Mouse (Mus musculus) macrophage (primary cell): Measurements from ENCODE around the gene Stim2. TPM values are rescaled to one million over a fixed set of nuclear protein-coding genes. Genes with fewer than 3 reads are reported as not detected.

Source experiments
- H3K27ac ChIP-seq: fragments of 350-480 bp; formaldehyde crosslinking; 2 replicates; pipeline ENCODE4 v1.9.0; 2021
- H3K36me3 ChIP-seq: fragments of 350-480 bp; formaldehyde crosslinking; 2 replicates; pipeline ENCODE4 v1.9.0; 2021; ENCODE audit errors: inconsistent target
- H3K4me3 ChIP-seq: fragments of 350-480 bp; formaldehyde crosslinking; 2 replicates; pipeline ENCODE4 v1.9.0; 2021; ENCODE audit errors: inconsistent target
- H3K79me2 ChIP-seq: fragments of 350-480 bp; formaldehyde crosslinking; 2 replicates; pipeline ENCODE4 v1.9.0; 2021; ENCODE audit errors: inconsistent target
- WGBS: methylation state at CpG from one replicate; pipeline ENCODE4 v1.1.7; 2026; ENCODE audit warnings: inconsistent platforms; ENCODE audit not compliant: missing documents; 5-methylcytosine and 5-hydroxymethylcytosine counted together
- polyA plus RNA-seq: library from polyadenylated mRNA; stranded (reverse); fragments of 250-400 nt; gene quantifications from 3 replicates; pipeline ENCODE4 v1.2.4, GENCODE M21; 2018; ENCODE audit warnings: inconsistent platforms

Stim2 gene
- polyA plus RNA-seq, 1 experiment from 2014 or later, result 15.3 TPM

DNA sequence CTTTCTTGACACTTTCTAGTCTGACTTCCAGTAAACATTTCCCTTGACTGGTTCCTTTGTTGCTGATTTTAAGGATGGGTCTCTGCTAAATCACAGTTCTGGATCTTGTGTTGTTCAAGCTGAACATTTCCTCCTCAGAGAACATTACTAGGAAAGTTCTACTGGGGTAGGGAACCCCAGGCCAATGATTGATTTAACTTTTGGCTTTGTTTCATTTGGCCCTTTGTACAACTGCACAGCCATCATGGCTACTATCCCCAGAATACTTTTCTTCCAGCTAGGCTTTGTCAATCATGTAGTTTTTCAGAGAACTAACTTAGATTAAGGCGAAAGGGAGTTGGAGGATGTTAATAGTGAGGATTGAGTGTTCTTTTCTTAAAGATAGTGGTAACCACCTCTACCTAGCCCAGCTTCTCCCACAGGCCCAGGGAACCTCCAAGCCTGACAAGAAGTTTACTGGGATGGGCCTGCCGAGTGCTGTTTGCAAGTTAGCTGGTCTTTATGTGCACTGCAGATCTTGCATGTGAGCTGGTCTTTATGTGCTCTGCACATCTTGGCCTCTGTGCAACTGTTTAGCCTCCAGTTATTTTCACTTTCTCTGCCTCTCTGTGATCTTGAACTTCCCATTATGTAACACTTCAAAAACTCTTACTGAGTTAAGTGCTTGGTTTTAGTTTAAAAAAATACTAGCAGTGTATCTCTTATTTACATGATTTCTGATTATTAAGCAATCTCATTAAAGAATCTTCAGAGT, 7.0 kb downstream of the Stim2 start:
- H3K27ac ChIP-seq, result no peak overlapping the region
- H3K36me3 ChIP-seq, result no peaks in the 10 kb centered on the region
- no peak overlapping the region for H3K4me3 ChIP-seq
- peaks cover 100% of the 10 kb centered on the region for H3K79me2 ChIP-seq
- WGBS, result 89% methylated on average over 2 of the region's 2 CpGs

DNA sequence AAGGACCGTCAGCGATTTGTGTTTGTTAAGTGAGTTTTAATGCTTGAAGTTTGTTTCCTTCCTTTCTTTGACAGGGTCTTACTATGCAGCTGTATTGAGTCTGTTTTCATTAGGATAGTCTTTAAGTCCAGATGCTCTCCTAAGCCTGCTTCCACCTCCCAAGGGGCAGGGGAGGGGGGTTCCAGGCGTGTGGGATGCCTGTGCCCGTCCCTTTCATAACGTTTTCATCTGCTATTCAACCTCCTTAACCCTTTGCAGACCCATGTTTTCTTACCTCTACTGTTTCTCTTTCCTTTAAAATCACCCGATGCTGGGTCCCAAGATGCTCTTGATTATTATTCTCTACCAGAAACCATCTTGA, 7.5 kb downstream of the Stim2 start:
- no peak overlapping the region for H3K27ac ChIP-seq
- no peak overlapping the region for H3K4me3 ChIP-seq
- 61% methylated on average over 6 of the region's 6 CpGs for WGBS
- H3K36me3 ChIP-seq, result no peaks in the 10 kb centered on the region
- peaks cover 100% of the 10 kb centered on the region for H3K79me2 ChIP-seq

DNA sequence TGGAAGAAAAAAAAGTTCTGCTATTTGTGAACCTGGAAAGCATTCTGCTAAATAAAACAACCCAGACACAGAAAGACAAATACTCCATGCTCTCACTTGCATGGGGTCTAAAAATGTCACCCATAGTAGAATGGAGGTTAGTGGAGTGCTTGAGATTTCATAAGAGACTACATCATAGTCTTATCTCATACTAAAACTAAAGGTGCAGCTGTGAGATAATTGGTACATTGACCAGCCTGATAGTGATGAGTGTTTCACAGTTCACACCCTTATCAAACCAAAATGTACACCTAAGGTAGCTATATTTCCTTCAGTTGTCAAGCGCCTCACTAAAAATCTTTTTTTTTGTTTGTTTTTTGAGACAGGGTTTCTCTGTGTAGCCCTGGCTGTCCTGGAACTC, 8.5 kb downstream of the Stim2 start:
- Histone ChIP-seq H3K36me3 (no peaks in the 10 kb centered on the region), H3K4me3 (no peak overlapping the region), H3K27ac (no peak overlapping the region), H3K79me2 (peaks cover 100% of the 10 kb centered on the region)
- 100% methylated on average over 1 of the region's 1 CpGs for WGBS

DNA sequence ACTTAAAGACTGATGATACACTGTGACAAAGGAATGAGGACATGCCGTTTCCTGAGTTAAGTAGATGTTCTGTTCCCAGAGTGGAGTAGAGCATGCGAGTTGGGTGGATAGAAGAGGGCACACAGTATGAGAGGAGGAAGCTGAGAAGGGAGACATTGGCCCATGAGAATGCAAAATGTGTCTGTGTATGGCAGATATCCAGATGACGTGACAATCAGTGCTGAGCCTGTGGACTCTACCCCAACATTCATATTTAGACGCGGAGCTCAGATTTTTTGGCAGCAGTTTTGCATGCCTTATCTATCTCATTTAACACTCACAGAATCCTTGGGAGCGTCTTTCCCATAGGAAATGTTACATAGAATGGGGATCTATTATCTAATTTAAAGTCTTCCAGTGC, 9.3 kb downstream of the Stim2 start:
- no peaks in the 10 kb centered on the region for H3K36me3 ChIP-seq
- H3K4me3 ChIP-seq, result no peak overlapping the region
- H3K79me2 ChIP-seq, result peaks cover 100% of the 10 kb centered on the region
- H3K27ac ChIP-seq, result no peak overlapping the region
- 97% methylated on average over 6 of the region's 6 CpGs for WGBS

DNA sequence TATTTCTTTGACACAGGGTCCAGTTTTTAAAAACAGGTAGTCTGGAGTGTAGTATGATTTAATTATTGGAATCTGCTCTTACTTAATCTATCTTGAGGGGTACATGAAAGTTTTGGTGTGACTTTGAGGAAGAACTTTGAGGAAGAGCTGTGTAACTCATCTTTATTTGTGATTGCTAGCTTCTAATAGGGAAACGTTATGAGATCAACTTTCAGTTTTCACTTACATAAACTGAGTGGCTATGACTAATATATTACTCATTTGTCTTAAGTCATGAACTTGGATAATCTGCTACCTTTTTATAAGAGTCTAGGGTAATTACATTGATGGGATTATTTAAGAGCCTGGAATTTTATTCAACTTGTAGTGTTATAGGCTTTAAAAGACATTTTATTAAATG, 15.0 kb downstream of the Stim2 start:
- H3K4me3 ChIP-seq, result no peak overlapping the region
- 0% methylated on average over 1 of the region's 1 CpGs for WGBS
- H3K36me3 ChIP-seq, result no peaks in the 10 kb centered on the region
- no peak overlapping the region; the same call in 1 of the 2 replicates for H3K27ac ChIP-seq
- peaks cover 94% of the 10 kb centered on the region for H3K79me2 ChIP-seq

DNA sequence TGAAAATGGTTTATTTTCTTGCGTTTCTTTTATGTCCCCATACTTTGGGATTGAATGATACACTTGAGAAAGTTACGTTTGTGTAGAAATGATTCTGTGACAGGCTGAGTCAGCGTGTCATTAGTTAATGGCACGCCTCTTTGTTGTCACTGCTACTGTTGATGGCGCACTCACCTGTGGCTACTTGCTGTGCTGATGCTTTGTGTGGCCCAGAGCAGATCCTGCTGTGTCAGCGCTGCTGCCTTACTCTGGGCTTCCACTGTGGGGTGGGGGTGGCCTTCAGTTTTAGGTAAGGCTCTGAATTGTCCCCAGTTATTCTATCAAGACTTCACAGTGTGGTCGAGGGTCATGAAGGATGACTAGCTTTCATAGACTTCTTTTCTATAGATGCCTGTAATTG, 18.8 kb downstream of the Stim2 start:
- H3K36me3 ChIP-seq, result no peaks in the 10 kb centered on the region
- H3K4me3 ChIP-seq, result no peak overlapping the region
- WGBS, result 94% methylated on average over 7 of the region's 7 CpGs
- H3K79me2 ChIP-seq, result peaks cover 86% of the 10 kb centered on the region
- no peak overlapping the region for H3K27ac ChIP-seq

DNA sequence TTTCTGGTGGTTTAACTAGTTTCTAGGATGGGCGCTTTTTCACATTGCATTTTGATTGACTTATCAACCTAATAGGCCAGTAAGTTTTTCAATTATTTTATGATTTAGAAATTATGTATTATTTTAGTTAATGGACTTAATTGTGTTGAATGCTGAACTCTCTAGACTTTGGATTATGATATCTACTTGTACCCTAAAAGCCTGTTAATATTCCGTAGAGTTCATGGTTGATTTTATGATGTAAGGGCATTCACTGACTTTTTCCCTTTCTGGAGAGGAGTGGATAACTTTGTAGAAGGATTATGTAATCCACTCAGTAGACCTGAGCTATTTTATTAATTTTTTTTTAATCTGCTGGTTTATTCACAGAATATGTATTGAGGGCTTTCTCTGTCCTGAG, 20.6 kb downstream of the Stim2 start:
- 100% methylated on average over 2 of the region's 2 CpGs for WGBS
- Histone ChIP-seq H3K4me3 (no peak overlapping the region), H3K27ac (no peak overlapping the region), H3K79me2 (peaks cover 90% of the 10 kb centered on the region), H3K36me3 (no peaks in the 10 kb centered on the region)

DNA sequence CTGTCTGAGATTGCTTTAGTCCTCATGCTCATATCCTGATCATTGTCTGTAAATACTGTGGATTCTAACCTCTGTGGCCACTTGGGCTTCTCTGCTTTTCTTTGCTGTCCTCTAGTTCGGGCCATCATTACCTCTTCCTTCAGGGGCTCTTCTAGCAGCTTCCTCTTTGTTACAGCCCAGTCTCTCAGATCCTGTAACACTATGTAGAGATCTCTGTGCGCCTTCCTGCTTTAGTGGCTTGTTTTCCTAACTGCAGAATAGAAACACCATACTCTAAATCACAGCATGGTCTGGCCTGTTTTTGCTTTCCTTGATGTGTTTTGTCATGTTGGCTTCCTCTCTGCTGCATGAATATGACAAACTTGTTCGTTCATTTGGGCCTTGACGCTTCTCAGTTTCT, 21.2 kb downstream of the Stim2 start:
- H3K27ac ChIP-seq, result no peak overlapping the region
- H3K79me2 ChIP-seq, result peaks cover 83% of the 10 kb centered on the region
- H3K4me3 ChIP-seq, result no peak overlapping the region
- no peaks in the 10 kb centered on the region for H3K36me3 ChIP-seq
- 38% methylated on average over 4 of the region's 4 CpGs for WGBS

DNA sequence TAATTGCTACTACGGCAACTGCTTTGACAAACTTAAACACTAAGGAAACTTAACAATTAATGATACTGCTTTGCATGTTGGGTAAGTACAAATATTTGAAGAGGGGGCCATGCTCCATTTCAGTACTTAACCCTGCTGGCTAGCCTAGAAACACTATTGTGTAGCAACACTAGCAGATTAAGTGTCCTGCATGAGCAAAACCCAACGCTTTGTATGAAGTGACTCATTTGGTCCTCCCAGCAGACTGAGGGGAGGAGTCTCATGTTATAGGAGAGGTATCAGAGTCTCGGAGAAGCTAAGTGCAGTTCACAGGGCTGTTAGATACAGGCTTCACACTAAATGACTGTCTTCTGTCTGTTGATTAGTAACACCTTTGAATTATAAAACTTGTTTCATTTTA, 26.3 kb downstream of the Stim2 start:
- no peak overlapping the region for H3K4me3 ChIP-seq
- H3K36me3 ChIP-seq, result no peaks in the 10 kb centered on the region
- H3K27ac ChIP-seq, result peak overlapping the region; percentile 29; the same call in 1 of the 2 replicates
- whole genome bisulfite sequencing, result 63% methylated on average over 3 of the region's 3 CpGs
- H3K79me2 ChIP-seq, result peaks cover 75% of the 10 kb centered on the region

DNA sequence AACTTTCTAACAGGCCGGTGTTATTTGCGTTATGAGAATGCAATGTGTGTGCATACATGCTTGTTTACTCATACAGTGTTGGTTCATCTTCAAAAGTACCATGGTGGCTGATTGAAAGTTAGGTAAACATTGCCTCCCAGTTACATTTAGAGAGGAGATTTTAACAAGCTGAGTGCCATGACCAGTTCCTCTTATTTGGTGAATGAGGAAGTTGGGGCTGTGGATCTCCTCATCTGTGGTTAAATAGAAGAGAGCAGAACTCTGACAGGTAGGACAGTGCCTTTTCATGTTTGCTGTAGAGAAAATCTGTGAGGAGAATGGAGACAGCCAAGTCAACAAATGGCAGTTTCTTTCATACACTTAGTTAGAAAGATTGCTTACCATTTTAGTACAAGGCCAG, 27.3 kb downstream of the Stim2 start:
- Histone ChIP-seq H3K4me3 (no peak overlapping the region), H3K79me2 (peaks cover 70% of the 10 kb centered on the region), H3K27ac (no peak overlapping the region), H3K36me3 (no peaks in the 10 kb centered on the region)
- WGBS, result 33% methylated on average over 2 of the region's 2 CpGs

DNA sequence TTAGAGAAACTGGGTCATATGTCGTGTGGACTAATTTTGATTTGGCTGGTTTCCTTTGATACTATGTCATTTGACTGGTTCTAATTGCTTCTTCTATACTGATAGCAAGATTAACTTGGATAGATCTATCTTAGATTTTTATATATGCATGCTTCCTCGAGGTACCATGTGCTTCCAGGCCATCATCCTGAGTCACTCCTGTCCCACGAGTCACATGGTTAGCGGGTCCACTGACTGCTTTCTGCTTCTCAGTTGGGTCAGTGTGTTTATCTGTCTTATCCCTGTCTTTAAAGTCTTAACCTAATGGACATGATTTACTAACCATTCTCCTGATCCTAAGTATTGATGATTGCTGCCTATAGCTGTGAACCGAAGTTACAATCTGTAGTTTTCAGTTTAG, 34.9 kb downstream of the Stim2 start:
- H3K36me3 ChIP-seq, result no peaks in the 10 kb centered on the region
- peaks cover 91% of the 10 kb centered on the region; the same call in 1 of the 2 replicates for H3K79me2 ChIP-seq
- 95% methylated on average over 5 of the region's 5 CpGs for WGBS
- no peak overlapping the region for H3K27ac ChIP-seq
- H3K4me3 ChIP-seq, result no peak overlapping the region

DNA sequence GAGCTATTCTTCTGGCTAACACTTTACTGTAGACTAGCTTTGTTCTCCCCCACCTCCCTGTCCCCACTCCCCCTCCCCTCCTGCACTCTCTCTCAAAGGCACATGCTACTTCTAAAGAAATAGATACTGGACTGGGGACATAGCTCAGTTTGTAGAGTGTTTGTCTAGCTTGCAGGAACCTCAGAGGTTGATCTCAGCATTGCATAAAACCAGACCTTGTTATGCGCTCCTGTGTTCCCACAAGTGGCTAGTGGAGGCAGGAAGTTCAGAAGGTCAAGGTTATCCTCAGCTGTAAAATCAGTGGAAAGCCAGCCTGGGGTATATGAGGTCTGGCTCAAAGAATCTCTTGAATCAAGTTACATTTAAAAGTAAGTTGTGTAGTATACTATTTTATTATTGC, 36.4 kb downstream of the Stim2 start:
- 55% methylated on average over 1 of the region's 1 CpGs for WGBS
- H3K4me3 ChIP-seq, result no peak overlapping the region
- no peaks in the 10 kb centered on the region for H3K36me3 ChIP-seq
- no peak overlapping the region for H3K27ac ChIP-seq
- H3K79me2 ChIP-seq, result peaks cover 83% of the 10 kb centered on the region; the same call in 1 of the 2 replicates

DNA sequence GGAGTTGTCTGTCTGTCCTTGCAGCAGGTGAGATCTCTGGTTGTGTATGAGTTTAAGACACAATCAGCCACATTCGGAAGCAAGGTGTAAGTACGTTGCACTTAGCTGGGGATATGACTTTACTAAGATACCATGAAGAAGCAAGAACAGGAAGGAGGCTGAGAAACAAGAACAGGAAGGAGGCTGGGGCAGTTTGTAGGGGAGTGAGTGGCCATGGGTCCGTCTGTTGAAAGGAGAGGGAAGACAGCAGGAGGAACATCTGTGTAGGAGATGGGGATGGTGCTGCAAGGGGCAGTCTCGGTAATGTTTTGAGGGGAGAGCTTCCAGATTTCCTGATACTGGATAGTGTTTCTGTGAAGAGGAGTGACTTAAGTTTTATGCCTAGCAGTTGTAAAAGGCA, 40.3 kb downstream of the Stim2 start:
- no peaks in the 10 kb centered on the region for H3K36me3 ChIP-seq
- H3K79me2 ChIP-seq, result peaks cover 90% of the 10 kb centered on the region
- no peak overlapping the region for H3K4me3 ChIP-seq
- WGBS, result 18% methylated on average over 4 of the region's 4 CpGs
- no peak overlapping the region for H3K27ac ChIP-seq

DNA sequence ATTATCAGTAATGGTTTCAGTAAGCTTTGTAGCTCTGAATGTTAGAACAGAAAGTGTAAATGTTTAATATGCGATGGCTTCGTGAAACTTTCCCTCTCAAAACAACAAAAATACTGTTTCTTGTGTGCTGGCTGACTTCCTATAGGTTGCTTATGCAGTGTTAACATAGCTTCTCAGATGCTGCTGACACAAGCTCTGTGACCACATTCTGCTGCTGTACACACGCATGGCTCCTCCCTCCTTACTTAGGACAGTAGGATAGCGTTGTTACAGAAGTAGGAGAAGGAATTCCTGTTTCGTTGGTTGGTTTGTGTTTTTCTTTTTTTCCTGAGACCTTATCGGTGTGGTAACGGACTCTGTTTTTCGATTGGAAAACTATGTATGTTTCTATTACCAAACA, 42.2 kb downstream of the Stim2 start:
- H3K4me3 ChIP-seq, result no peak overlapping the region
- H3K27ac ChIP-seq, result no peak overlapping the region
- 75% methylated on average over 8 of the region's 8 CpGs for WGBS
- peaks cover 90% of the 10 kb centered on the region for H3K79me2 ChIP-seq
- H3K36me3 ChIP-seq, result no peaks in the 10 kb centered on the region

DNA sequence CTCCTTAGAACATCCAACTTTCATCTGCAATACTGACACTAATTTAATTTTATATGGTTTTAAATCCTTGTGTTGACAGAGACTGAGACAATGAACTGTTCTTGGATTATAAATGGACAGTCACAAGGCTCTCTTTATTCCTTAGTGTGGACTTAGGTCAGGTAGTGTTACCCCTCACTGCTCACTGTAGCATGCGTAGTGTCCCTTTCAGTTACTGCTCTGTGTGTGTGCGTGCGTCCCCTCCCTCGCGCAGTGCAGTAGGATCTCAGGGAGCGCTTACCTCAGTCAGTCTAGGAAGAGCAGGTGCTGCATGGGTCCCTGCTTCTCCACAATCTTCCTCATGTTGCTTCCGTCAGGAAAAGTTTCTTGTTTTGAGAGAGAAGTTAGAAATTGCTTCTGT, 43.7 kb downstream of the Stim2 start:
- no peak overlapping the region for H3K27ac ChIP-seq
- no peaks in the 10 kb centered on the region for H3K36me3 ChIP-seq
- peaks cover 85% of the 10 kb centered on the region for H3K79me2 ChIP-seq
- 95% methylated on average over 7 of the region's 7 CpGs for WGBS
- no peak overlapping the region for H3K4me3 ChIP-seq

DNA sequence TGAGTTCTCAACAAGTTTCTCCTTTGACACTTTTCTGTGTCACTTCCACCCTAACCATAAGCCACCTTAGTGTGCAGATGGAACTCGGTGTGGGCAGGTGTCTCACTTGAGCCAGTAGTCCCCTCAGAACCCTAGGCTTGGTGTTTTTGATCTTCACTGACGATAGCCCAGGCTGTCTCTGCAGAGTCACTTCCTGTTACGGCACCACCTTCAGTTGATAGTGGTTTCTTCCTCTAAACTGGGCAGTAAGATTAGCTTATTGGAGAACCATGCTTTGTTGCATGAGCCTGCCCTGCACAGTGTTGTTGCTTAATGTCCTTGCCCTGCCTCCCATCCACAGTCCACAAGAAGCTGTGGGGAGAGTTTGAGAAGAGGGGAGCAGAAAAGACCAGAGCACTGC, 47.2 kb downstream of the Stim2 start:
- Histone ChIP-seq H3K4me3 (no peak overlapping the region), H3K27ac (peak overlapping the region; percentile 5; the same call in 1 of the 2 replicates)
- WGBS, result 2% methylated on average over 3 of the region's 3 CpGs

More for the DNA sequence above, 47.2 kb downstream of the Stim2 start:
- peaks cover 84% of the 10 kb centered on the region for H3K79me2 ChIP-seq
- H3K36me3 ChIP-seq, result no peaks in the 10 kb centered on the region
